Mouse (Mus musculus) liver, postnatal 0 days (tissue): ENCODE data around the gene Asic3.

Experiments used
- CTCF ChIP-seq: sonication (generic); IDR thresholded peaks from 2 replicates; pipeline ENCODE4 v1.5.1; 2016; ENCODE audit warnings: antibody characterized with exemption, low read depth
- EP300 ChIP-seq: IDR thresholded peaks from 2 replicates; pipeline ENCODE4 v1.6.1; 2016; ENCODE audit warnings: antibody characterized with exemption, low read depth, mild to moderate bottlenecking

DNA sequence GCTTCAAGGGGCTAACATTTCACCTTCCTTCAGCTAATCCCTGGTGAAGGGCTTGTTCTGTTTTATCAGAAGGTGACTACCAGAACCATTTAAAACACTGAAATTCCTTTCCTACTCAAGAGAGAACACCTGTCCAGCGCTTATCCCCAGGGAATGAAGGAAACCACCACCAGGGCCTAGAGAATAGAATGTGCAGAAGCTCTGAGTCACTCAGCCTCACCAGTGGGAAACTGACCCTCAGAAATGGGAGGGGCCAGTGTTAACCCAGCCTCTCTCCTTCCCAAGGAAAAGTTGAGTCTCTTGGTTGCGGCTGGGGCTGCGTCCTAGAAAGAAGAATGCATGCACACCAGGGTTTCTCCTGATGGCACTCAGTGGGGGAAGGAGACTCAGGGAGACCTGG lies 41.9 kb downstream of the Asic3 start:
- TF ChIP-seq CTCF (no peak), EP300 (no peak)
